Mouse (Mus musculus): ENCODE data around the gene Ust.

- TF ChIP-seq CTCF (IDR thresholded peaks at IDR 0.05; ENCODE audit: low read depth, low read length), result no peak
- no peak for TF ChIP-seq TAL1 (conservative IDR thresholded peaks at IDR 0.05; ENCODE audit: low read depth, low read length)
- TF ChIP-seq GATA1 (IDR thresholded peaks at IDR 0.05; ENCODE audit: borderline replicate concordance, low read length), result no peak
- no peak for TF ChIP-seq POLR2AphosphoS5 (IDR thresholded peaks at IDR 0.05; ENCODE audit: insufficient replicate concordance, low read depth, low read length)
Measured at GRCm38 (mm10) chr10:8212611-8213226, 305.9 kb downstream of the Ust start.

Data from G1E (cell line).